ENCODE assay signal across 14 mouse cellular contexts in the genomic region with DNA sequence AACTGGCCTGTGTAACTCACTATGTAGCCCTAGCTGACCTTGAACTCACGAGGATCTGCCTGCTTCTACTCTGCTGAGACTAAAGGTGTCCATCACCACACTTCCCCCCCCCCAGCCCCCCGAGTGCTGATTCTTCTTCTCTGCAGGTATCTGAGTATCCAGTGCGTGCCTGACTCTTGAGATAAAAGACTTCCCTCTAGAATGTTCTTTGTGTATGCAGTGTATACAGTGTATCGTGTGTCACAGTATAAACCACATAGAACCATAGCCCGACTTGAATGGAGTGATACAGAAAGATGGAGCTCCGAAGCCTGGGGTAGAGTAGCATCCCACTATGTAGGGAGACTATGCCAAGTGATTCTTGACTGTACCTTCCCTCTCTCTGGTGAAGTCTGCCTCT.
"Had no signal": no experiment of that assay in that cellular context is flagged by ENCODE, and none has a peak within 500 bp of the region (broad histone marks: within the 10 kb centered on the region; RNA-seq: fewer than 3 reads in every experiment).

No protein-coding gene starts in this region.

- H3K27ac ChIP-seq: kidney, postnatal 0 days; left cerebral cortex, adult 2 months; lung, embryonic 15.5 days had no signal

- H3K4me2 ChIP-seq: lung, embryonic 15.5 days; midbrain, embryonic 11.5 days had no signal

- H3K4me1 ChIP-seq: megakaryocyte, embryonic 14.5 days had no signal

- H3K9ac ChIP-seq: lung, embryonic 15.5 days had no signal

- H3K9me3 ChIP-seq: lung, embryonic 15.5 days had no signal

- H3K36me3 ChIP-seq: lung, embryonic 15.5 days had no signal

- H3K27me3 ChIP-seq: lung, embryonic 15.5 days had no signal

- H3K4me3 ChIP-seq: left cerebral cortex, adult 2 months; lung, embryonic 15.5 days; megakaryocyte, embryonic 14.5 days had no signal

- DNase-seq: kidney, adult 2 months; kidney, postnatal 25 days; layer of hippocampus, postnatal 36 days; lung, adult 18-20 months; lung, postnatal 10 days; lung, postnatal 36 days; midbrain, embryonic 14.5 days; thymus, adult 18-20 months; thymus, postnatal 36 days had no signal
